8 mouse cellular contexts compared by ENCODE assay signal in genomic region chr12:30912048-30912381, GRCm38 (mm10). TPM values are rescaled to one million over a fixed set of nuclear protein-coding genes. Genes with fewer than 3 reads are reported as not detected.
DNase-seq lines count a peak whose midpoint lies in the region; ATAC-seq and TF ChIP-seq lines count a peak whose summit lies in the region.

No protein-coding gene starts in this region.

- peak; percentile 28 for ATAC-seq in CD4-positive, CD25-positive, alpha-beta regulatory T cell, adult 4 months
- peak; percentile 61; the same call in 1 of the 2 replicates for ATAC-seq in embryonic facial prominence, embryonic 15.5 days (ENCODE audit: insufficient number of reproducible peaks, low FRiP score, low TSS enrichment, low read depth)
- ATAC-seq in heart, postnatal 0 days (ENCODE audit: insufficient read depth, low read depth), result peak; percentile 21
- ATAC-seq in neural tube, embryonic 15.5 days (ENCODE audit: low FRiP score), result peak; percentile 81

- peak overlapping the region; percentile 67 for H3K4me3 ChIP-seq in embryonic facial prominence, embryonic 15.5 days (replicated peaks)
- H3K4me3 ChIP-seq in heart, postnatal 0 days (ENCODE audit: low read depth, low read length), result peak overlapping the region; percentile 86
- peak overlapping the region; percentile 61 for H3K4me3 ChIP-seq in neural tube, embryonic 15.5 days (replicated peaks)

- no peak for TF ChIP-seq CTCF in heart, postnatal 0 days (IDR thresholded peaks at IDR 0.05; ENCODE audit: low read depth)

- H3K4me2 ChIP-seq in embryonic facial prominence, embryonic 15.5 days (replicated peaks), result peak overlapping the region; percentile 87
- peak overlapping the region; percentile 92 for H3K4me2 ChIP-seq in heart, postnatal 0 days (ENCODE audit: low read depth, low read length)
- peak overlapping the region; percentile 89 for H3K4me2 ChIP-seq in neural tube, embryonic 15.5 days

- no peak for TF ChIP-seq EP300 in heart, postnatal 0 days (IDR thresholded peaks at IDR 0.05; ENCODE audit: low read depth)

- H3K4me1 ChIP-seq in embryonic facial prominence, embryonic 15.5 days, result peaks cover 16% of the 10 kb centered on the region
- peaks cover 8% of the 10 kb centered on the region; the same call in 1 of the 2 replicates for H3K4me1 ChIP-seq in heart, postnatal 0 days (ENCODE audit: control insufficient read depth, insufficient read depth)
- peaks cover 31% of the 10 kb centered on the region for H3K4me1 ChIP-seq in neural tube, embryonic 15.5 days

- H3K36me3 ChIP-seq in embryonic facial prominence, embryonic 15.5 days, result no peaks in the 10 kb centered on the region
- no peaks in the 10 kb centered on the region for H3K36me3 ChIP-seq in heart, postnatal 0 days (replicated peaks; ENCODE audit: control insufficient read depth, insufficient read depth, low read length)
- no peaks in the 10 kb centered on the region for H3K36me3 ChIP-seq in neural tube, embryonic 15.5 days

- H3K27me3 ChIP-seq in embryonic facial prominence, embryonic 15.5 days, result no peaks in the 10 kb centered on the region
- no peaks in the 10 kb centered on the region for H3K27me3 ChIP-seq in heart, postnatal 0 days (ENCODE audit: control insufficient read depth, insufficient read depth, low read length)
- no peaks in the 10 kb centered on the region for H3K27me3 ChIP-seq in neural tube, embryonic 15.5 days (replicated peaks)

- peak overlapping the region; percentile 77 for H3K9ac ChIP-seq in embryonic facial prominence, embryonic 15.5 days
- peak overlapping the region; percentile 71 for H3K9ac ChIP-seq in heart, postnatal 0 days (replicated peaks; ENCODE audit: low read depth, low read length)
- H3K9ac ChIP-seq in neural tube, embryonic 15.5 days (replicated peaks), result peak overlapping the region; percentile 67

- WGBS in embryonic facial prominence, embryonic 15.5 days, result under 1% methylated on average over 19 of the region's 19 CpGs
- WGBS in heart, postnatal 0 days, result 1% methylated on average over 19 of the region's 19 CpGs
- 0% methylated on average over 19 of the region's 19 CpGs for WGBS in neural tube, embryonic 15.5 days

- peak overlapping the region; percentile 45; the same call in 1 of the 2 replicates for H3K27ac ChIP-seq in embryonic facial prominence, embryonic 15.5 days (replicated peaks)
- H3K27ac ChIP-seq in heart, postnatal 0 days (ENCODE audit: low read depth), result no peak overlapping the region
- peak overlapping the region; percentile 75 for H3K27ac ChIP-seq in neural tube, embryonic 15.5 days (replicated peaks)

- peak; percentile 28 for DNase-seq in adrenal gland, adult 8-10 months
- no peak for DNase-seq in heart, postnatal 0 days (ENCODE audit: low spot score)
- DNase-seq in kidney, postnatal 36 days, result peak; percentile 74 to 81
- DNase-seq in lung, adult 18-20 months, result peak; percentile 81 to 87
- DNase-seq in thymus, postnatal 14 days, result peak; percentile 55

- no peaks in the 10 kb centered on the region for H3K9me3 ChIP-seq in embryonic facial prominence, embryonic 15.5 days (replicated peaks)
- H3K9me3 ChIP-seq in heart, postnatal 0 days (replicated peaks; ENCODE audit: control insufficient read depth, low read length), result no peaks in the 10 kb centered on the region
- H3K9me3 ChIP-seq in neural tube, embryonic 15.5 days (replicated peaks), result no peaks in the 10 kb centered on the region

RNA-seq across cellular contexts. Expression of gene Sh3yl1, which starts 0.5 kb away (rescaled TPM):
- polyA plus RNA-seq in CD4-positive, CD25-positive, alpha-beta regulatory T cell, adult 4 months (2017; shearing (Covaris generic)), result 1 to 10 TPM; 1.0 to 1.4 TPM
- total RNA-seq in adrenal gland, adult 8-10 months (2022), result 1 to 10 TPM; 3.1 to 4.1 (median 3.8) TPM
- polyA plus RNA-seq in embryonic facial prominence, embryonic 15.5 days (2015; fragmentation: Nextera tagmentation; extraction: Ambion mirVana), result 13.4 and 16.8 TPM in 2 replicates
- 3.4 TPM in 1 of 2 replicates, not detected in the other for total RNA-seq in heart, postnatal 0 days (2014; rRNA removed; ENCODE audit: low replicate concordance)
- 3.9 and 4.3 TPM in 2 replicates for polyA plus RNA-seq in heart, postnatal 0 days (2015; fragmentation: Nextera tagmentation; extraction: Ambion mirVana)
- polyA plus RNA-seq in neural tube, embryonic 15.5 days (2015; fragmentation: Nextera tagmentation; extraction: Ambion mirVana), result 44.7 and 48.6 TPM in 2 replicates

RNA-seq across cellular contexts. Expression of gene Acp1, which starts 0.6 kb away (rescaled TPM):
- 100 to 1,000 TPM in 1 of 2 experiments, 10 to 100 TPM in 1; 86.1 to 104 TPM for polyA plus RNA-seq in CD4-positive, CD25-positive, alpha-beta regulatory T cell, adult 4 months (2017; shearing (Covaris generic))
- 10 to 100 TPM; 58.7 to 73.5 (median 59.3) TPM for total RNA-seq in adrenal gland, adult 8-10 months (2022)
- polyA plus RNA-seq in embryonic facial prominence, embryonic 15.5 days (2015; fragmentation: Nextera tagmentation; extraction: Ambion mirVana), result 127 and 139 TPM in 2 replicates
- total RNA-seq in heart, postnatal 0 days (2014; rRNA removed; ENCODE audit: low replicate concordance), result 24.8 and 25.5 TPM in 2 replicates
- polyA plus RNA-seq in heart, postnatal 0 days (2015; fragmentation: Nextera tagmentation; extraction: Ambion mirVana), result 95.4 and 101 TPM in 2 replicates
- polyA plus RNA-seq in neural tube, embryonic 15.5 days (2015; fragmentation: Nextera tagmentation; extraction: Ambion mirVana), result 100 and 114 TPM in 2 replicates

RNA-seq across cellular contexts. Expression of gene Alkal2, which starts 27.9 kb away (rescaled TPM):
- not detected for polyA plus RNA-seq in CD4-positive, CD25-positive, alpha-beta regulatory T cell, adult 4 months (2017; shearing (Covaris generic))
- under 1 TPM in 1 of 4 experiments, not detected in 3; 0.17 TPM for total RNA-seq in adrenal gland, adult 8-10 months (2022)
- 5.5 and 6.3 TPM in 2 replicates for polyA plus RNA-seq in embryonic facial prominence, embryonic 15.5 days (2015; fragmentation: Nextera tagmentation; extraction: Ambion mirVana)
- not detected in 2 replicates for total RNA-seq in heart, postnatal 0 days (2014; rRNA removed; ENCODE audit: low replicate concordance)
- polyA plus RNA-seq in heart, postnatal 0 days (2015; fragmentation: Nextera tagmentation; extraction: Ambion mirVana), result 0.16 TPM in 1 of 2 replicates, not detected in the other
- polyA plus RNA-seq in neural tube, embryonic 15.5 days (2015; fragmentation: Nextera tagmentation; extraction: Ambion mirVana), result 1.6 and 1.7 TPM in 2 replicates

Comparison
In these comparisons a context has a peak if more than half of its experiments do, and no peak if none do; other contexts are left out.
1. ATAC-seq: peak in every context shown above with its lines; median percentile 81 in neural tube, embryonic 15.5 days; 61 in embryonic facial prominence, embryonic 15.5 days; 28 in CD4-positive, CD25-positive, alpha-beta regulatory T cell, adult 4 months; 21 in heart, postnatal 0 days.